Mouse (Mus musculus): ENCODE data around the gene Cryba2. TPM values are rescaled to one million over a fixed set of nuclear protein-coding genes. Genes with fewer than 3 reads are reported as not detected.

Gene Cryba2
- polyA plus RNA-seq, 1 experiment from 2014 or later, result 1.5 TPM

GRCm38 (mm10) chr1:74856439-74856720 is 36.6 kb downstream of the Cryba2 start:
- WGBS, result 0% methylated on average over 10 of the region's 11 CpGs
- peak overlapping the region; percentile 86 for H3K27ac ChIP-seq (replicated peaks)
- no peak for ATAC-seq (ENCODE audit: low FRiP score)
- H3K9me3 ChIP-seq (replicated peaks), result no peaks in the 10 kb centered on the region
- H3K4me2 ChIP-seq, result peak overlapping the region; percentile 83
- peak overlapping the region; percentile 88 for H3K9ac ChIP-seq (replicated peaks)
- peaks cover 4% of the 10 kb centered on the region; the same call in 1 of the 2 replicates for H3K27me3 ChIP-seq (replicated peaks)
- no peaks in the 10 kb centered on the region for H3K36me3 ChIP-seq
- peaks cover 54% of the 10 kb centered on the region for H3K4me1 ChIP-seq
- peak overlapping the region; percentile 73 for H3K4me3 ChIP-seq (replicated peaks)

DNA sequence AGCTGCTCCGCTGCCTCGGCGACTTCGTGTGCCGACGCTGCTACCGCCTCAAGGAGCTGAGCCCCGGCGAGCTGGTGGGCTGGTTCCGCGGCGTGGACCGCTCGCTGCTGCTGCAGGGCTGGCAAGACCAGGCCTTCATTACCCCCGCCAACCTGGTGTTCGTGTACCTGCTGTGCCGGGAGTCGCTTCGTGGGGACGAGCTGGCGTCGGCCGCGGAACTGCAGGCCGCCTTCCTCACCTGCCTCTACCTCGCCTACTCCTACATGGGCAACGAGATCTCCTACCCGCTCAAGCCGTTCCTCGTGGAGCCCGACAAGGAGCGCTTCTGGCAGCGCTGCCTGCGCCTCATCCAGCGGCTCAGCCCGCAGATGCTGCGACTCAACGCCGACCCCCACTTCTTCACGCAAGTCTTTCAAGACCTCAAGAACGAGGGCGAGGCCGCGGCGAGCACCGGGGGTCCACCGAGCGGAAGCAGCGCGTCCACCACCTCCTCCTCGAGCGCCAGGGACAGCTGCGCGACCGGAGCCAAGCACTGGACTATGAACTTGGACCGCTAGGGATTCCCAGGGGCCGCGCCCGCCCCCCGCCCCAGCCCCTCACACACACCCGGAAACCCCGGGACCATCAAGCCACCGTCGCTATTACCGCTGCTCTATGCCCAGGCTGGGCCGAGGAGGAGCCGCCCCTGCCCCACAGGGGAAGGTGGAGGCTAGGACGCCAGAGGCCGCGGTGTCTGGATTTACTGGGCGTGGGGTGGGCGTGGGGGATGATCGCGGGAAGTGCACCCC is 37.1 kb downstream of the Cryba2 start:
- ATAC-seq (ENCODE audit: low FRiP score), result no peak
- Histone ChIP-seq H3K27ac (replicated peaks) (peak overlapping the region; percentile 86), H3K9me3 (replicated peaks) (no peaks in the 10 kb centered on the region), H3K27me3 (replicated peaks) (peaks cover 4% of the 10 kb centered on the region; the same call in 1 of the 2 replicates), H3K4me3 (replicated peaks) (peak overlapping the region; percentile 73), H3K9ac (replicated peaks) (peak overlapping the region; percentile 88), H3K4me2 (peak overlapping the region; percentile 83), H3K4me1 (peaks cover 59% of the 10 kb centered on the region), H3K36me3 (no peaks in the 10 kb centered on the region)
- under 1% methylated on average over 74 of the region's 74 CpGs for WGBS

DNA sequence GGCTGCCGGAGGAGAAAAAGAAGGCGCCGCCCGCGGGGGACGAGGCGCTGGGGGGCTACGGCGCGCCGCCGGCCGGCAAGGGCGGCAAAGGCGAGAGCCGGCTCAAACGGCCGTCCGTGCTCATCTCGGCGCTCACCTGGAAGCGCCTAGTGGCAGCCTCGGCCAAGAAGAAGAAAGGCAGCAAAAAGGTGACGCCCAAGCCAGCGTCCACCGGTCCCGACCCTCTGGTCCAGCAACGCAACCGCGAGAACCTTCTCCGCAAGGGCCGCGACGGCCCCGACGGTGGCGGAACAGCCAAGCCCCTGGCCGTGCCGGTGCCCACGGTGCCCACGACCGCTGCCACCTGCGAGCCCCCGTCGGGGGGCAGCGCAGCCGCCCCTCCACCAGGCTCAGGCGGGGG is 37.8 kb downstream of the Cryba2 start:
- H3K36me3 ChIP-seq, result no peaks in the 10 kb centered on the region
- peaks cover 4% of the 10 kb centered on the region; the same call in 1 of the 2 replicates for H3K27me3 ChIP-seq (replicated peaks)
- H3K9me3 ChIP-seq (replicated peaks), result no peaks in the 10 kb centered on the region
- peaks cover 59% of the 10 kb centered on the region for H3K4me1 ChIP-seq
- peak; percentile 4; the same call in 1 of the 2 replicates for ATAC-seq (ENCODE audit: low FRiP score)
- peak overlapping the region; percentile 86 for H3K27ac ChIP-seq (replicated peaks)
- 0% methylated on average over 43 of the region's 48 CpGs for WGBS
- peak overlapping the region; percentile 73 for H3K4me3 ChIP-seq (replicated peaks)
- H3K4me2 ChIP-seq, result peak overlapping the region; percentile 83
- peak overlapping the region; percentile 88 for H3K9ac ChIP-seq (replicated peaks)

DNA sequence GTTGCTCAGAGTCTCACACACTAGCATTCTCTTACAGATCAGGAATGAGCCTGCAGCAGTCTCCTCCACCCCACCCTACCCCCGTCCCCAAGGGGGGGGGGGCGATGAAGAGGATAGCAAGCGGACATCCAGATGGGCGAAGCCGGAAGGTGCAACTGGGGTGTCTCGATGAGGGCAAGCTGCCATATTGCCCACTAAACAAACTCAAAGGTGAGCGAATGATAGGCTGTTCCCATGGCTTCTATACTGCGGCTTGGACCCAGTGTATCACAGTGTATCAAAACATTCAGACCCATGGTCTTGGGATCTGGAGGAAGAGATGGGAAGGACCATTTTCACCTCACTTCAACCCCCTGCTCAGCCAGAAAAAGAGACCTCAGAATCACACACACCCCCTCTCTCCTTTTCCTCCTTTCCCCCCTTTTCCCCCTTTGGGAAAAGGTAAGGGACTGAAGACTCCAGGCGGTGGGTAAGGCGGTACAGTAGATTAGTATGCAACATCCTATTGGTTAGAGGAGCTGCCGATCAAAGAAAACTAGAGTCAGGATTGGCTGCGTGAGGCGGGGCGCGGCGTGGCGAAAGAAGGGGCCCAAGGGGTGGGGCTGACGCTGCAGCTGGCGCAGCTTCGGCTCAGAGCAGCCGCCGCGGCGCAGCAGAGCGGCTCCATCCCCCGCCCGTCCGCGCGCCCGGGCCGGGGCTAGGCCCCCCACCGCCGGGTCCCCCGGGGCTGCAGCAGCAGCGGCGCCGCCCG is 38.5 kb downstream of the Cryba2 start, which contains the start of gene Cdk5r2:
Cdk5r2 (plus strand) TSS at position 629 of the 751 bp plus-strand sequence.
- Histone ChIP-seq H3K4me2 (peak within 1 kb of the TSS; percentile 83), H3K4me1 (peaks cover 53% of the 10 kb centered on the region), H3K27ac (replicated peaks) (peak within 1 kb of the TSS; percentile 86), H3K36me3 (no peaks in the 10 kb centered on the region), H3K9me3 (replicated peaks) (no peaks in the 10 kb centered on the region), H3K9ac (replicated peaks) (peak within 1 kb of the TSS; percentile 88), H3K27me3 (replicated peaks) (peaks cover 6% of the 10 kb centered on the region; the same call in 1 of the 2 replicates), H3K4me3 (replicated peaks) (peak within 1 kb of the TSS; percentile 73)
- peak; percentile 89 for ATAC-seq (ENCODE audit: low FRiP score)
- 4% methylated on average over 29 of the region's 39 CpGs for WGBS

DNA sequence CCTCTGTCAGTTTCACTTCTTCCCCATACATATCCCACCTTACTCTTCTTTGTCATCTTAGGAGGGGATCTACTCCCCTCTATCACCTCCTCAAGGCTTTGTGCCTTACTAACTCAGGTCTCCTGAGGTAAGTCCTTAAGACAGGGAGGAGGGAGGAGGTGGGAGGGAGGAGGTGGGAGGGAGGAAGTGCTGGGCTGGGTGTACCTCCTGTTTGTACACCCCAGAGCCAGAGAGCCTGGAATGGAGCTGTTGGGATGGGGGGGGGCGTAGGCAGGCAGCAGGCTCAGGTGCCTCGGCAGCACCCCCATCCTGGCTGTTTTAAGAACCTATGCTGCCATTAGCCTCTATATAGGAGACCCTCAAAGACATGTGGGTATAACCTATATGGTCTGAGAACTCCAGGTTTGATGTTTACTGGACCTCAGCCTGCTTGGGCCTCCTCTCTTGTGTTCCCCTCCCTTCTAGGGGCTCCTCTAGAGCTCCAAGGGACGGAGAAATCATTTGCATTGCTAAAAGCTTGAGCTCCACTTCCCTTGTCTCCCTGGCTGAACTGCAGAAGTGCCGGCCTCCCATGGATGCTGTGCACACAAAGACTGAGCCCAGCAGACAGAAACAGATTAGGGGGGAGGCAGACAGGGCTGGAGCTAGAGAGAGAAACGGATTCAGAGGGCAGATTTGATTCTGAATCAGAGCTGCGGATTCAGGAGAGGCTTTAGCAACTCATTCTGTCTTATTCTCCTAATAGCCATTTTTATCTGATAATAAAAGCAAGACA is 41.8 kb downstream of the Cryba2 start:
- Histone ChIP-seq H3K9me3 (replicated peaks) (no peaks in the 10 kb centered on the region), H3K4me1 (peaks cover 25% of the 10 kb centered on the region), H3K9ac (replicated peaks) (no peak overlapping the region), H3K36me3 (no peaks in the 10 kb centered on the region), H3K27me3 (replicated peaks) (peaks cover 6% of the 10 kb centered on the region; the same call in 1 of the 2 replicates), H3K4me2 (no peak overlapping the region), H3K27ac (replicated peaks) (no peak overlapping the region), H3K4me3 (replicated peaks) (no peak overlapping the region)
- no peak for ATAC-seq (ENCODE audit: low FRiP score)
- WGBS, result 5% methylated on average over 6 of the region's 6 CpGs

GRCm38 (mm10) chr1:74850251-74850650 is 42.7 kb downstream of the Cryba2 start:
- H3K4me1 ChIP-seq, result peaks cover 21% of the 10 kb centered on the region
- 35% methylated on average over 6 of the region's 6 CpGs for WGBS

GRCm38 (mm10) chr1:74848946-74849345 is 44.0 kb downstream of the Cryba2 start:
- H3K4me1 ChIP-seq, result peaks cover 15% of the 10 kb centered on the region
- no peak overlapping the region for H3K4me3 ChIP-seq (replicated peaks)
- 36% methylated on average over 5 of the region's 5 CpGs for WGBS
- H3K27ac ChIP-seq (replicated peaks), result no peak overlapping the region
- no peaks in the 10 kb centered on the region for H3K36me3 ChIP-seq
- H3K9ac ChIP-seq (replicated peaks), result no peak overlapping the region
- peaks cover 6% of the 10 kb centered on the region; the same call in 1 of the 2 replicates for H3K27me3 ChIP-seq (replicated peaks)
- no peak for ATAC-seq (ENCODE audit: low FRiP score)
- no peaks in the 10 kb centered on the region for H3K9me3 ChIP-seq (replicated peaks)
- H3K4me2 ChIP-seq, result no peak overlapping the region

More at GRCm38 (mm10) chr1:74850251-74850650, 42.7 kb downstream of the Cryba2 start:
- Histone ChIP-seq H3K4me2 (no peak overlapping the region), H3K4me3 (replicated peaks) (no peak overlapping the region), H3K9me3 (replicated peaks) (no peaks in the 10 kb centered on the region), H3K9ac (replicated peaks) (no peak overlapping the region), H3K36me3 (no peaks in the 10 kb centered on the region), H3K27ac (replicated peaks) (no peak overlapping the region), H3K27me3 (replicated peaks) (peaks cover 6% of the 10 kb centered on the region; the same call in 1 of the 2 replicates)
- no peak for ATAC-seq (ENCODE audit: low FRiP score)

- H3K36me3 ChIP-seq, result no peaks in the 10 kb centered on the region
- no peak overlapping the region for H3K4me3 ChIP-seq (replicated peaks)
- H3K27ac ChIP-seq (replicated peaks), result no peak overlapping the region
- no peak for ATAC-seq (ENCODE audit: low FRiP score)
- H3K9me3 ChIP-seq (replicated peaks), result no peaks in the 10 kb centered on the region
- H3K4me1 ChIP-seq, result peaks cover 5% of the 10 kb centered on the region; the same call in 1 of the 2 replicates
- 0 out of 2 replicates have a peak, but pooled peaks cover 2% of the 10 kb centered on the region for H3K27me3 ChIP-seq (replicated peaks)
- no peak overlapping the region for H3K4me2 ChIP-seq
- H3K9ac ChIP-seq (replicated peaks), result no peak overlapping the region
- WGBS, result 37% methylated on average over 9 of the region's 9 CpGs
Observed at GRCm38 (mm10) chr1:74846341-74846740, 46.6 kb downstream of the Cryba2 start.

GRCm38 (mm10) chr1:74843090-74843489 is 49.9 kb downstream of the Cryba2 start:
- no peak for ATAC-seq (ENCODE audit: low FRiP score)
- Histone ChIP-seq H3K27me3 (replicated peaks) (no peaks in the 10 kb centered on the region), H3K4me3 (replicated peaks) (no peak overlapping the region), H3K4me1 (no peaks in the 10 kb centered on the region), H3K4me2 (no peak overlapping the region), H3K9ac (replicated peaks) (no peak overlapping the region), H3K9me3 (replicated peaks) (no peaks in the 10 kb centered on the region), H3K36me3 (no peaks in the 10 kb centered on the region), H3K27ac (replicated peaks) (no peak overlapping the region)
- WGBS, result 87% methylated on average over 5 of the region's 5 CpGs
